Mouse (Mus musculus): ENCODE data around the gene Rpl37a.

Gene Rpl37a

GRCm38 (mm10) chr1:72710753-72711653, at the start of gene Rpl37a:
Gene Rpl37a (plus strand): TSS chr1:72711290.
- DNase-seq (ENCODE audit: low spot score): peak; percentile 81

GRCm38 (mm10) chr1:72673070-72673469, 38.0 kb upstream of the Rpl37a start:
- DNase-seq (ENCODE audit: low spot score): no peak

- DNase-seq (ENCODE audit: low spot score): no peak
These were observed 14.8 kb upstream of the Rpl37a start for GRCm38 (mm10) chr1:72696256-72696655.

GRCm38 (mm10) chr1:72698651-72699050, 12.4 kb upstream of the Rpl37a start:
- DNase-seq (ENCODE audit: low spot score): no peak

GRCm38 (mm10) chr1:72700479-72700878, 10.6 kb upstream of the Rpl37a start, which contains the start of gene Ankar:
Gene Ankar (minus strand): TSS chr1:72700579.
- no peak for DNase-seq (ENCODE audit: low spot score)

GRCm38 (mm10) chr1:72707525-72707924, 3.6 kb upstream of the Rpl37a start:
- no peak for DNase-seq (ENCODE audit: low spot score)

- no peak for DNase-seq (ENCODE audit: low spot score)
These were observed 594 bp downstream of the Rpl37a start for GRCm38 (mm10) chr1:72711684-72712083.

GRCm38 (mm10) chr1:72714547-72714946, 3.5 kb downstream of the Rpl37a start:
- DNase-seq (ENCODE audit: low spot score): no peak

- DNase-seq (ENCODE audit: low spot score): no peak
These were observed 4.0 kb downstream of the Rpl37a start for GRCm38 (mm10) chr1:72715065-72715464.

GRCm38 (mm10) chr1:72715593-72716361, 4.7 kb downstream of the Rpl37a start:
- DNase-seq (ENCODE audit: low spot score): no peak

- no peak for DNase-seq (ENCODE audit: low spot score)
These were observed 5.3 kb downstream of the Rpl37a start for GRCm38 (mm10) chr1:72716421-72716820.

- DNase-seq (ENCODE audit: low spot score): peak; percentile 54
These were observed 5.8 kb downstream of the Rpl37a start for GRCm38 (mm10) chr1:72716926-72717325.

- DNase-seq (ENCODE audit: low spot score): no peak
These were observed 6.5 kb downstream of the Rpl37a start for GRCm38 (mm10) chr1:72717540-72717939.

- DNase-seq (ENCODE audit: low spot score): no peak
These were observed 7.8 kb downstream of the Rpl37a start for GRCm38 (mm10) chr1:72718846-72719245.

- DNase-seq (ENCODE audit: low spot score): no peak
These were observed 9.1 kb downstream of the Rpl37a start for GRCm38 (mm10) chr1:72720115-72720725.

- DNase-seq (ENCODE audit: low spot score): no peak
These were observed 11.6 kb downstream of the Rpl37a start for GRCm38 (mm10) chr1:72722646-72723045.

- DNase-seq (ENCODE audit: low spot score): no peak
These were observed 13.3 kb downstream of the Rpl37a start for GRCm38 (mm10) chr1:72724354-72724753.

- DNase-seq (ENCODE audit: low spot score): no peak
These were observed 14.9 kb downstream of the Rpl37a start for GRCm38 (mm10) chr1:72725941-72726340.

- no peak for DNase-seq (ENCODE audit: low spot score)
These were observed 17.7 kb downstream of the Rpl37a start for GRCm38 (mm10) chr1:72728781-72729180.

- no peak for DNase-seq (ENCODE audit: low spot score)
These were observed 19.0 kb downstream of the Rpl37a start for GRCm38 (mm10) chr1:72730126-72730525.

GRCm38 (mm10) chr1:72733191-72733691, 22.2 kb downstream of the Rpl37a start:
- DNase-seq (ENCODE audit: low spot score): no peak

GRCm38 (mm10) chr1:72736397-72737125, 25.5 kb downstream of the Rpl37a start:
- no peak for DNase-seq (ENCODE audit: low spot score)
